Mouse (Mus musculus) G1E (cell line): Measurements from ENCODE around the gene Sfrp5. TPM values are rescaled to one million over a fixed set of nuclear protein-coding genes. Genes with fewer than 3 reads are reported as not detected.
A peak's percentile ranks its signal among the peaks of the same experiment; 100 is the strongest.

Experiments
- ATAC-seq: 2 replicates; pipeline ENCODE4 v1.8.0; 2016; ENCODE audit warnings: mild to moderate bottlenecking; ENCODE audit not compliant: insufficient number of reproducible peaks, poor library complexity, low FRiP score, severe bottlenecking; ENCODE audit errors: extremely low read depth
- DNase-seq: peaks from one replicate; pipeline ENCODE4 v3.0.0; 2012; ENCODE audit warnings: low spot score
- H3K27me3 ChIP-seq: 2 replicates; pipeline ENCODE4 v1.6.1; 2012; ENCODE audit warnings: mild to moderate bottlenecking, low read length, inconsistent platforms; ENCODE audit not compliant: insufficient read depth
- H3K36me3 ChIP-seq: replicated peaks from 2 replicates; pipeline ENCODE3; 2012; ENCODE audit warnings: mild to moderate bottlenecking, inconsistent platforms
- H3K4me1 ChIP-seq: 2 replicates; pipeline ENCODE4 v1.6.1; 2012; ENCODE audit warnings: low read depth, low read length, inconsistent platforms, mixed read lengths; ENCODE audit not compliant: insufficient read depth
- H3K4me3 ChIP-seq: 2 replicates; pipeline ENCODE4 v1.5.1; 2012; ENCODE audit warnings: low read depth, mild to moderate bottlenecking, inconsistent platforms, low read length, moderate library complexity, mixed read lengths
- H3K9me3 ChIP-seq: replicated peaks from 2 replicates; pipeline ENCODE4 v1.6.1; 2012; ENCODE audit warnings: inconsistent platforms
- CTCF ChIP-seq: IDR thresholded peaks from 2 replicates; pipeline ENCODE4 v1.5.1; 2012; ENCODE audit warnings: low read depth, low read length, inconsistent platforms, mixed read lengths
- GATA1 ChIP-seq: IDR thresholded peaks from 2 replicates; pipeline ENCODE4 v1.6.1; 2012; ENCODE audit warnings: borderline replicate concordance, low read length, inconsistent platforms, mixed read lengths
- GATA2 ChIP-seq: IDR thresholded peaks from 2 replicates; pipeline ENCODE4 v1.6.1; 2012; ENCODE audit warnings: low read depth, low read length, inconsistent platforms, borderline replicate concordance
- POLR2AphosphoS5 ChIP-seq: IDR thresholded peaks from 2 replicates; pipeline ENCODE4 v1.6.1; 2012; ENCODE audit warnings: low read depth, low read length, inconsistent platforms; ENCODE audit not compliant: insufficient replicate concordance
- TAL1 ChIP-seq: conservative IDR thresholded peaks from 2 replicates; pipeline ENCODE4 v1.6.1; 2012; ENCODE audit warnings: low read depth, low read length, inconsistent platforms, mixed read lengths
- polyA plus RNA-seq: library from polyadenylated mRNA; stranded (reverse); fragments of >175 nt; gene quantifications from 2 replicates; pipeline ENCODE4 v1.2.3, GENCODE M21; 2012
- total RNA-seq, 2 experiments: library from RNA; stranded (forward) in 1 of 2; stranded (reverse) in 1 of 2; fragments of 200-1000 nt in 1 of 2; fragments of >200 nt in 1 of 2; fragmentation: Nextera tagmentation in 1 of 2; gene quantifications; 2 replicates each; pipeline ENCODE4 v1.2.3; 2014 to 2017

Sfrp5 gene
- total and polyA plus RNA-seq, 3 experiments = not detected

GRCm38 (mm10) chr19:42164188-42164587 lies 37.9 kb downstream of the Sfrp5 start:
- no peak for DNase-seq
- Histone ChIP-seq H3K9me3 (peaks cover 4% of the 10 kb centered on the region), H3K27me3 (peaks cover 36% of the 10 kb centered on the region), H3K4me3 (no peak overlapping the region), H3K36me3 (no peaks in the 10 kb centered on the region), H3K4me1 (peaks cover 36% of the 10 kb centered on the region)
- no peak for ATAC-seq
- TF ChIP-seq CTCF (no peak), POLR2AphosphoS5 (no peak), GATA1 (no peak), GATA2 (no peak), TAL1 (no peak)

GRCm38 (mm10) chr19:42163764-42164163 lies 38.3 kb downstream of the Sfrp5 start, which contains the start of gene Zfyve27:
Gene Zfyve27 (plus strand): TSS chr19:42163951.
- Histone ChIP-seq H3K27me3 (peaks cover 31% of the 10 kb centered on the region), H3K4me1 (peaks cover 36% of the 10 kb centered on the region), H3K36me3 (no peaks in the 10 kb centered on the region), H3K9me3 (peaks cover 4% of the 10 kb centered on the region), H3K4me3 (no peak within 1 kb of the TSS)
- ATAC-seq (no peak), DNase-seq (no peak)
- TF ChIP-seq POLR2AphosphoS5 (no peak), CTCF (no peak), TAL1 (no peak), GATA1 (no peak), GATA2 (no peak)

GRCm38 (mm10) chr19:42158246-42159017 lies 43.6 kb downstream of the Sfrp5 start:
- H3K27me3 ChIP-seq = peaks cover 28% of the 10 kb centered on the region
- H3K36me3 ChIP-seq = no peaks in the 10 kb centered on the region
- no peak for DNase-seq
- no peak overlapping the region for H3K4me3 ChIP-seq
- peak; percentile 63 for ATAC-seq
- no peaks in the 10 kb centered on the region for H3K9me3 ChIP-seq
- TF ChIP-seq TAL1 = peak; percentile 61
- TF ChIP-seq CTCF = no peak
- H3K4me1 ChIP-seq = peaks cover 16% of the 10 kb centered on the region

GRCm38 (mm10) chr19:42157493-42158237 lies 44.4 kb downstream of the Sfrp5 start:
- ATAC-seq (no peak), DNase-seq (no peak)
- Histone ChIP-seq H3K27me3 (peaks cover 34% of the 10 kb centered on the region), H3K4me3 (no peak overlapping the region), H3K9me3 (no peaks in the 10 kb centered on the region), H3K4me1 (peaks cover 16% of the 10 kb centered on the region), H3K36me3 (no peaks in the 10 kb centered on the region)
- TF ChIP-seq GATA1 = no peak
- no peak for TF ChIP-seq TAL1
- no peak for TF ChIP-seq CTCF

GRCm38 (mm10) chr19:42151990-42152389 lies 50.1 kb downstream of the Sfrp5 start:
- peaks cover 4% of the 10 kb centered on the region for H3K4me1 ChIP-seq
- TF ChIP-seq GATA1 (no peak), CTCF (peak; percentile 52), GATA2 (no peak)
- no peak for ATAC-seq

GRCm38 (mm10) chr19:42148569-42148860 lies 53.5 kb downstream of the Sfrp5 start:
- ATAC-seq (no peak), DNase-seq (no peak)
- TF ChIP-seq GATA1 (no peak), TAL1 (no peak)
- Histone ChIP-seq H3K27me3 (peaks cover 55% of the 10 kb centered on the region), H3K4me3 (no peak overlapping the region), H3K9me3 (peaks cover 14% of the 10 kb centered on the region), H3K36me3 (no peaks in the 10 kb centered on the region), H3K4me1 (peaks cover 4% of the 10 kb centered on the region)

More at GRCm38 (mm10) chr19:42151990-42152389, 50.1 kb downstream of the Sfrp5 start:
- Histone ChIP-seq H3K27me3 (peaks cover 50% of the 10 kb centered on the region), H3K9me3 (peaks cover 14% of the 10 kb centered on the region), H3K36me3 (no peaks in the 10 kb centered on the region), H3K4me3 (no peak overlapping the region)
- DNase-seq = peak; percentile 65

Other genes starting within 250 kb of the Sfrp5 start
- 27.5 and 39.4 TPM in 2 replicates for gene Mms19, start 221.1 kb downstream of the Sfrp5 start, total RNA-seq (2014; fragmentation: Nextera tagmentation)
- 26.2 and 31.7 TPM in 2 replicates for gene Mms19, start 221.1 kb downstream of the Sfrp5 start, total RNA-seq (2017)
- 16.1 and 17.4 TPM in 2 replicates for gene Mms19, start 221.1 kb downstream of the Sfrp5 start, polyA plus RNA-seq
- gene Ubtd1, start 220.5 kb downstream of the Sfrp5 start, total RNA-seq (2014; fragmentation: Nextera tagmentation) = 2.6 and 19.9 TPM in 2 replicates
- 4.8 and 7.7 TPM in 2 replicates for gene Ubtd1, start 220.5 kb downstream of the Sfrp5 start, total RNA-seq (2017)
- 4.0 and 4.2 TPM in 2 replicates for gene Ubtd1, start 220.5 kb downstream of the Sfrp5 start, polyA plus RNA-seq
- not detected in 2 replicates for gene Ankrd2, start 166.3 kb downstream of the Sfrp5 start, total RNA-seq (2014; fragmentation: Nextera tagmentation)
- 0.23 TPM in 1 of 2 replicates, not detected in the other for gene Ankrd2, start 166.3 kb downstream of the Sfrp5 start, total RNA-seq (2017)
- gene Ankrd2, start 166.3 kb downstream of the Sfrp5 start, polyA plus RNA-seq = not detected in 2 replicates
- gene Hoga1, start 156.6 kb downstream of the Sfrp5 start, total RNA-seq (2014; fragmentation: Nextera tagmentation) = not detected in 2 replicates
- not detected in 2 replicates for gene Hoga1, start 156.6 kb downstream of the Sfrp5 start, total RNA-seq (2017)
- not detected in 2 replicates for gene Hoga1, start 156.6 kb downstream of the Sfrp5 start, polyA plus RNA-seq
- not detected in 2 replicates for gene 4933411K16Rik, start 150.0 kb downstream of the Sfrp5 start, total RNA-seq (2014; fragmentation: Nextera tagmentation)
- not detected in 2 replicates for gene 4933411K16Rik, start 150.0 kb downstream of the Sfrp5 start, total RNA-seq (2017)
- gene 4933411K16Rik, start 150.0 kb downstream of the Sfrp5 start, polyA plus RNA-seq = not detected in 2 replicates
- not detected in 2 replicates for gene Morn4, start 115.9 kb downstream of the Sfrp5 start, total RNA-seq (2014; fragmentation: Nextera tagmentation)
- gene Morn4, start 115.9 kb downstream of the Sfrp5 start, total RNA-seq (2017) = 0.27 and 0.29 TPM in 2 replicates
- 0.23 and 0.35 TPM in 2 replicates for gene Morn4, start 115.9 kb downstream of the Sfrp5 start, polyA plus RNA-seq
- 8.5 and 10.7 TPM in 2 replicates for gene Pi4k2a, start 111.8 kb downstream of the Sfrp5 start, total RNA-seq (2014; fragmentation: Nextera tagmentation)
- gene Pi4k2a, start 111.8 kb downstream of the Sfrp5 start, total RNA-seq (2017) = 5.5 and 6.3 TPM in 2 replicates
- 13.8 and 14.5 TPM in 2 replicates for gene Pi4k2a, start 111.8 kb downstream of the Sfrp5 start, polyA plus RNA-seq
- 2.8 and 5.1 TPM in 2 replicates for gene Avpi1, start 73.2 kb downstream of the Sfrp5 start, total RNA-seq (2014; fragmentation: Nextera tagmentation)
- gene Avpi1, start 73.2 kb downstream of the Sfrp5 start, total RNA-seq (2017) = 2.2 and 5.2 TPM in 2 replicates
- gene Avpi1, start 73.2 kb downstream of the Sfrp5 start, polyA plus RNA-seq = 12.6 and 15.2 TPM in 2 replicates
- gene Marveld1, start 54.9 kb downstream of the Sfrp5 start, total RNA-seq (2014; fragmentation: Nextera tagmentation) = not detected in 2 replicates
- 0.11 TPM in 1 of 2 replicates, not detected in the other for gene Marveld1, start 54.9 kb downstream of the Sfrp5 start, total RNA-seq (2017)
- not detected in 2 replicates for gene Marveld1, start 54.9 kb downstream of the Sfrp5 start, polyA plus RNA-seq
- gene Zfyve27, start 38.3 kb downstream of the Sfrp5 start, total RNA-seq (2014; fragmentation: Nextera tagmentation) = 17.2 and 17.6 TPM in 2 replicates
- 16.9 and 19.9 TPM in 2 replicates for gene Zfyve27, start 38.3 kb downstream of the Sfrp5 start, total RNA-seq (2017)
- 12.9 and 14.7 TPM in 2 replicates for gene Zfyve27, start 38.3 kb downstream of the Sfrp5 start, polyA plus RNA-seq
- not detected in 2 replicates for gene Golga7b, start 45.3 kb upstream of the Sfrp5 start, total RNA-seq (2014; fragmentation: Nextera tagmentation)
- gene Golga7b, start 45.3 kb upstream of the Sfrp5 start, total RNA-seq (2017) = 0.11 TPM in 1 of 2 replicates, not detected in the other
- gene Golga7b, start 45.3 kb upstream of the Sfrp5 start, polyA plus RNA-seq = not detected in 2 replicates
- not detected in 2 replicates for gene Crtac1, start 229.5 kb upstream of the Sfrp5 start, total RNA-seq (2014; fragmentation: Nextera tagmentation)
- not detected in 2 replicates for gene Crtac1, start 229.5 kb upstream of the Sfrp5 start, total RNA-seq (2017)
- gene Crtac1, start 229.5 kb upstream of the Sfrp5 start, polyA plus RNA-seq = not detected in 2 replicates